Mouse (Mus musculus): ENCODE measurements around the gene Fhad1. TPM values are rescaled to one million over a fixed set of nuclear protein-coding genes. Genes with fewer than 3 reads are reported as not detected.

Fhad1 gene
- polyA plus RNA-seq, 1 experiment from 2014 or later: 3.6 TPM

- no peak overlapping the region for H3K27ac ChIP-seq (replicated peaks)
- H3K4me1 ChIP-seq (replicated peaks): no peaks in the 10 kb centered on the region
- no peak overlapping the region for H3K4me3 ChIP-seq
- H3K9ac ChIP-seq: no peak overlapping the region
- 43% methylated on average over 6 of the region's 6 CpGs for WGBS
- ATAC-seq (ENCODE audit: low read depth): peak; percentile 27; the same call in 1 of the 2 replicates
- no peaks in the 10 kb centered on the region for H3K27me3 ChIP-seq
- no peaks in the 10 kb centered on the region for H3K9me3 ChIP-seq
- no peak overlapping the region for H3K4me2 ChIP-seq
- H3K36me3 ChIP-seq: no peaks in the 10 kb centered on the region
These were observed 128.4 kb downstream of the Fhad1 start for GRCm38 (mm10) chr4:141886385-141886968.

GRCm38 (mm10) chr4:141885451-141885850, 129.4 kb downstream of the Fhad1 start:
- 82% methylated on average over 9 of the region's 9 CpGs for WGBS
- Histone ChIP-seq H3K9ac (no peak overlapping the region), H3K36me3 (no peaks in the 10 kb centered on the region), H3K27ac (replicated peaks) (no peak overlapping the region), H3K9me3 (no peaks in the 10 kb centered on the region), H3K4me1 (replicated peaks) (no peaks in the 10 kb centered on the region), H3K4me3 (no peak overlapping the region), H3K27me3 (no peaks in the 10 kb centered on the region), H3K4me2 (no peak overlapping the region)
- ATAC-seq (ENCODE audit: low read depth): no peak

- H3K36me3 ChIP-seq: no peaks in the 10 kb centered on the region
- no peak overlapping the region for H3K4me3 ChIP-seq
- no peak for ATAC-seq (ENCODE audit: low read depth)
- H3K27ac ChIP-seq (replicated peaks): no peak overlapping the region
- H3K27me3 ChIP-seq: no peaks in the 10 kb centered on the region; the same call in 1 of the 2 replicates
- no peak overlapping the region for H3K4me2 ChIP-seq
- H3K9me3 ChIP-seq: no peaks in the 10 kb centered on the region
- H3K9ac ChIP-seq: no peak overlapping the region
- no peaks in the 10 kb centered on the region for H3K4me1 ChIP-seq (replicated peaks)
- WGBS: 87% methylated on average over 7 of the region's 7 CpGs
These were observed 132.0 kb downstream of the Fhad1 start for GRCm38 (mm10) chr4:141882858-141883257.

GRCm38 (mm10) chr4:141881950-141882349, 132.9 kb downstream of the Fhad1 start:
- Histone ChIP-seq H3K27ac (replicated peaks) (no peak overlapping the region), H3K27me3 (no peaks in the 10 kb centered on the region; the same call in 1 of the 2 replicates), H3K4me3 (no peak overlapping the region), H3K36me3 (no peaks in the 10 kb centered on the region), H3K4me1 (replicated peaks) (no peaks in the 10 kb centered on the region), H3K9ac (no peak overlapping the region), H3K4me2 (no peak overlapping the region), H3K9me3 (no peaks in the 10 kb centered on the region)
- ATAC-seq (ENCODE audit: low read depth): no peak
- 79% methylated on average over 5 of the region's 5 CpGs for WGBS

- Histone ChIP-seq H3K27ac (replicated peaks) (no peak overlapping the region), H3K27me3 (no peaks in the 10 kb centered on the region; the same call in 1 of the 2 replicates), H3K9ac (no peak overlapping the region), H3K36me3 (no peaks in the 10 kb centered on the region), H3K4me1 (replicated peaks) (no peaks in the 10 kb centered on the region), H3K9me3 (no peaks in the 10 kb centered on the region), H3K4me3 (no peak overlapping the region), H3K4me2 (no peak overlapping the region)
- 77% methylated on average over 10 of the region's 10 CpGs for WGBS
- ATAC-seq (ENCODE audit: low read depth): no peak
These were observed 133.5 kb downstream of the Fhad1 start for GRCm38 (mm10) chr4:141881289-141881914.

- H3K4me2 ChIP-seq: no peak overlapping the region
- H3K36me3 ChIP-seq: no peaks in the 10 kb centered on the region
- peaks cover 11% of the 10 kb centered on the region for H3K4me1 ChIP-seq (replicated peaks)
- WGBS: 72% methylated on average over 9 of the region's 9 CpGs
- H3K27ac ChIP-seq (replicated peaks): no peak overlapping the region
- H3K9me3 ChIP-seq: no peaks in the 10 kb centered on the region
- no peak for ATAC-seq (ENCODE audit: low read depth)
- no peak overlapping the region for H3K9ac ChIP-seq
- H3K4me3 ChIP-seq: no peak overlapping the region
- H3K27me3 ChIP-seq: no peaks in the 10 kb centered on the region; the same call in 1 of the 2 replicates
These were observed 135.0 kb downstream of the Fhad1 start for GRCm38 (mm10) chr4:141879875-141880274.

GRCm38 (mm10) chr4:141879074-141879473, 135.8 kb downstream of the Fhad1 start:
- no peaks in the 10 kb centered on the region for H3K9me3 ChIP-seq
- peaks cover 13% of the 10 kb centered on the region for H3K4me1 ChIP-seq (replicated peaks)
- no peak for ATAC-seq (ENCODE audit: low read depth)
- no peak overlapping the region for H3K4me2 ChIP-seq
- H3K9ac ChIP-seq: no peak overlapping the region
- no peaks in the 10 kb centered on the region for H3K36me3 ChIP-seq
- 85% methylated on average over 4 of the region's 4 CpGs for WGBS
- no peak overlapping the region for H3K27ac ChIP-seq (replicated peaks)
- no peaks in the 10 kb centered on the region; the same call in 1 of the 2 replicates for H3K27me3 ChIP-seq
- H3K4me3 ChIP-seq: no peak overlapping the region

GRCm38 (mm10) chr4:141878621-141879020, 136.3 kb downstream of the Fhad1 start:
- no peaks in the 10 kb centered on the region; the same call in 1 of the 2 replicates for H3K27me3 ChIP-seq
- H3K4me3 ChIP-seq: no peak overlapping the region
- H3K4me2 ChIP-seq: no peak overlapping the region
- no peaks in the 10 kb centered on the region for H3K36me3 ChIP-seq
- ATAC-seq (ENCODE audit: low read depth): no peak
- H3K4me1 ChIP-seq (replicated peaks): peaks cover 18% of the 10 kb centered on the region
- no peak overlapping the region for H3K27ac ChIP-seq (replicated peaks)
- WGBS: 77% methylated on average over 7 of the region's 7 CpGs
- no peak overlapping the region for H3K9ac ChIP-seq
- no peaks in the 10 kb centered on the region for H3K9me3 ChIP-seq

- peak overlapping the region; percentile 91 for H3K9ac ChIP-seq
- no peaks in the 10 kb centered on the region for H3K36me3 ChIP-seq
- H3K4me2 ChIP-seq: peak overlapping the region; percentile 92
- peak; percentile 15; the same call in 1 of the 2 replicates for ATAC-seq (ENCODE audit: low read depth)
- peaks cover 48% of the 10 kb centered on the region for H3K4me1 ChIP-seq (replicated peaks)
- no peaks in the 10 kb centered on the region for H3K9me3 ChIP-seq
- H3K4me3 ChIP-seq: peak overlapping the region; percentile 70
- H3K27me3 ChIP-seq: no peaks in the 10 kb centered on the region; the same call in 1 of the 2 replicates
- peak overlapping the region; percentile 67; the same call in 1 of the 2 replicates for H3K27ac ChIP-seq (replicated peaks)
- WGBS: 15% methylated on average over 8 of the region's 8 CpGs
These were observed 139.3 kb downstream of the Fhad1 start for GRCm38 (mm10) chr4:141875481-141876108.

- peaks cover 56% of the 10 kb centered on the region for H3K4me1 ChIP-seq (replicated peaks)
- under 1% methylated on average over 60 of the region's 73 CpGs for WGBS
These were observed 140.1 kb downstream of the Fhad1 start, which contains the start of gene Efhd2 for GRCm38 (mm10) chr4:141874601-141875460. Efhd2 (minus strand) TSS chr4:141874920.

GRCm38 (mm10) chr4:141874111-141874600, 140.7 kb downstream of the Fhad1 start:
- H3K27ac ChIP-seq (replicated peaks): peak overlapping the region; percentile 67

More at GRCm38 (mm10) chr4:141874601-141875460, 140.1 kb downstream of the Fhad1 start, which contains the start of gene Efhd2:
- peak within 1 kb of the TSS; percentile 92 for H3K4me2 ChIP-seq
- peak within 1 kb of the TSS; percentile 91 for H3K9ac ChIP-seq
- H3K27ac ChIP-seq (replicated peaks): peak within 1 kb of the TSS; percentile 67
- no peaks in the 10 kb centered on the region for H3K36me3 ChIP-seq
- no peaks in the 10 kb centered on the region for H3K9me3 ChIP-seq
- H3K27me3 ChIP-seq: no peaks in the 10 kb centered on the region; the same call in 1 of the 2 replicates
- peak within 1 kb of the TSS; percentile 70 for H3K4me3 ChIP-seq
- peak; percentile 88 for ATAC-seq (ENCODE audit: low read depth)

More at GRCm38 (mm10) chr4:141874111-141874600, 140.7 kb downstream of the Fhad1 start:
- Histone ChIP-seq H3K4me1 (replicated peaks) (peaks cover 63% of the 10 kb centered on the region), H3K9me3 (no peaks in the 10 kb centered on the region), H3K4me2 (peak overlapping the region; percentile 92), H3K9ac (peak overlapping the region; percentile 91), H3K36me3 (no peaks in the 10 kb centered on the region), H3K27me3 (no peaks in the 10 kb centered on the region; the same call in 1 of the 2 replicates), H3K4me3 (peak overlapping the region; percentile 70)
- WGBS: under 1% methylated on average over 19 of the region's 19 CpGs
- ATAC-seq (ENCODE audit: low read depth): peak; percentile 38
